Mouse (Mus musculus) B cell, adult 67 days (primary cell): ENCODE results near the gene BC030867. TPM values are rescaled to one million over a fixed set of nuclear protein-coding genes. Genes with fewer than 3 reads are reported as not detected.

Experiments used
- total RNA-seq, 2 experiments: library from RNA; stranded (reverse); gene quantifications; 4 replicates each; pipeline ENCODE4 v1.2.4; 2023

Gene BC030867
- under 1 TPM; 0.71 to 0.96 TPM for total RNA-seq

DNA sequence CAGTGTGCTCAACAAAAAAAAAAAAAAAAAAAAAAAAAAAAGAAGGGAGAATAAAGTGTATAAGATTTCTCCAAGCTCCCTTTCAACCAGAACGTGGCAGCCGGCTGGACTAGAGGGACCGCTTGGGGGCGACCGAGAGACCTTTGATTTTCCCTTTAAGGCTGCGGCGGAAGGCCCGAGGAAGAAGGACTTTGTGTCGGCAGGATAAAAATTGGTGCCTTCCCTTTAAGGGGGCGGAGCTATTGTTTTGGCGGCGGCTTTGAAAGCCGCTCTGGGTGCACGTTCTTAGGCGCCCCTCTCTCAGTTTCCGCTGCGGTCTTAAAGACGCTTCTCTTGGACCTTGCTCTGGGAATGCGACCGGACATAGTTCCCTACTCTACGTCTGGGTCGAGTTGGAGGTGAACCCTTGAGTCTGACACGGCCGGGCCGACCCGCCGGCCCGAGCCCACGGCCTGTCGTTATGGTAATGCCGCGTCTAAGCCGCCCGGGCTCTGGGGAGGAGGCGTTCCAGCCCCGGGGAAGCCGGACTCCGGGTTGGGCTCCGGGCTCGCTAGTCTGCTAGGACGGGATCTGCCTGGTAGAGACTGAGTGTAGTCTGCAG lies at the start of gene BC030867:
Gene BC030867, plus strand, starts transcription at position 253 of the 601 bp plus-strand sequence.

DNA sequence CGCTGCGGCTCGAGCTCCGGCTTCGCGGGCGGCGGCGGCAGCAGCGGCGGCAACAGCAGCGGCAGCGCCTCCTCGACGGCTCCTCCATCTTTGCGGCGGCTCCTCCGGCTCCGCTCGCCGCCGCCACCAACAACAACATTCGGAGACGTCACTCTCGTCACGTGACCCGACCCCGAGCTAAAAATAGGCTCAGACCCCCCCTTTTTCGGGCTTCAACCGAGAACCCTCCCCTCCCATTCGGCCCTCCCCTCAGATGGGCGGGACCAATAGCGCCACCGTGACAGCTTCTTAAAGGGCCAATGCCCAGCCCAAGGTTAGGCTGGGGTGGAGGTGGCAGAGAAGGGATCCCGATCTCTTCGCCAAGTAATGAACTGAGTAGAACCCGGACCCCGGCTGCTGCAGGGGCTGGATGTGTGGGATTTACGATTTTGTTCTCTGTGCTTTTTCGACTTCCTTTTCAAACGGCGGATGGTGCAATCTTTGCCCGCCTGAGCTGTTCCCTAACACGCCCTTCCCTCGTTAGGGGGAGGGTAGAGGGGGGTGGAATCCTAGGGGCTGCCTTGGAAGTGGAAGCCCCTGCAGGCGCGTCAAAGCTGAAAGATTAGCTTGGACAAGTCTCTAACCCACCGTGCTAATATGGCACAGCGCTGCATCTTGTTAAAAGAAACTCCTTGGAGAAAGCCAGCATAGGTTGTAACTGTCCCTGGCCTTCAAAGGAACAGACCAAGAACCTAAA lies 18.5 kb upstream of the BC030867 start, which contains the start of gene Hdac5:
Gene Hdac5, minus strand, starts transcription at position 161 of the 736 bp plus-strand sequence.

GRCm38 (mm10) chr11:102268520-102269244 lies 20.0 kb downstream of the BC030867 start, which contains the start of gene Asb16:
Asb16 (plus strand) TSS chr11:102268743.

GRCm38 (mm10) chr11:102284501-102285094 lies 35.9 kb downstream of the BC030867 start, which contains the start of gene Tmub2:
Tmub2 (plus strand) TSS chr11:102284931.

GRCm38 (mm10) chr11:102296491-102297472 lies 48.1 kb downstream of the BC030867 start, which contains the start of gene Atxn7l3:
Atxn7l3 (minus strand) TSS chr11:102296631.

Other genes starting within 250 kb of the BC030867 start
- gene Mpp3, start 220.4 kb upstream of the BC030867 start, total RNA-seq = not detected
- gene Cd300lg, start 207.4 kb upstream of the BC030867 start, total RNA-seq = not detected
- not detected for gene Mpp2, start 160.4 kb upstream of the BC030867 start, total RNA-seq
- gene Ppy, start 147.6 kb upstream of the BC030867 start, total RNA-seq = not detected
- not detected for gene Pyy, start 141.1 kb upstream of the BC030867 start, total RNA-seq
- gene Nags, start 103.4 kb upstream of the BC030867 start, total RNA-seq = not detected
- gene Tmem101, start 92.5 kb upstream of the BC030867 start, total RNA-seq = 10 to 100 TPM in 1 of 2 experiments, 1 to 10 TPM in 1; 8.4 to 17.1 TPM
- 10 to 100 TPM; 53.8 to 57.7 TPM for gene Lsm12, start 63.6 kb upstream of the BC030867 start, total RNA-seq
- 10 to 100 TPM; 44.4 to 48.9 TPM for gene G6pc3, start 59.3 kb upstream of the BC030867 start, total RNA-seq
- gene Hdac5, start 18.7 kb upstream of the BC030867 start, total RNA-seq = 100 to 1,000 TPM; 117 to 132 TPM
- gene Asb16, start 19.9 kb downstream of the BC030867 start, total RNA-seq = not detected
- 10 to 100 TPM; 43.7 to 45.4 TPM for gene Tmub2, start 36.0 kb downstream of the BC030867 start, total RNA-seq
- gene Atxn7l3, start 47.7 kb downstream of the BC030867 start, total RNA-seq = 10 to 100 TPM; 72.1 to 73.0 TPM
- gene Ubtf, start 70.9 kb downstream of the BC030867 start, total RNA-seq = 100 to 1,000 TPM; 172 to 178 TPM
- gene Slc4a1, start 117.3 kb downstream of the BC030867 start, total RNA-seq = under 1 TPM in 1 of 2 experiments, not detected in 1; 0.70 TPM
- 1 to 10 TPM in 1 of 2 experiments, under 1 TPM in 1; 0.56 to 2.4 TPM for gene Rundc3a, start 144.5 kb downstream of the BC030867 start, total RNA-seq
- gene Slc25a39, start 159.1 kb downstream of the BC030867 start, total RNA-seq = 10 to 100 TPM; 41.6 to 41.8 TPM
- gene Grn, start 181.4 kb downstream of the BC030867 start, total RNA-seq = 10 to 100 TPM; 62.2 to 72.9 TPM
- not detected for gene Fam171a2, start 198.8 kb downstream of the BC030867 start, total RNA-seq
- gene Itga2b, start 221.2 kb downstream of the BC030867 start, total RNA-seq = 1 to 10 TPM; 6.4 to 7.9 TPM